Mouse (Mus musculus): Measurements from ENCODE around the gene Olfm1.

Gene Olfm1

DNA sequence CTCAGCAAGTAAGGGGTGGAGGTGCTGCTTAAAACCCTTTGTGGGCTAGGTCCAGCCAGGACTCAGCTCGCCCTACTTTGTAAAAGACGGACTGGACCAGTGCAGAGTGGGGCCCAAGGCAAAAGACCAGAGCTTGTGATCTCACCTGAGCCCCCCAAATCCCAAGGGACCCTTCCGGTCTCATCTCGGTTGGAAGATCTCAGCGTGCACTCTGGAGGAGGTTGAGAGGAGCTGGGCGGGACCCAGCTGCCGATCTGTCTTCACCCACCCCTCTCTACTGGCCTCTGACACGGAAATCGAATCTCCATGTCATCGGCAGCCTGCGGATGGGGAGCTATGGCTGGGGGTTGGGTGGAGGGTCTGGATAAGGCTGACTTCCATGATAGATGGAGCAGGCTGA, 13.7 kb downstream of the Olfm1 start:
- Histone ChIP-seq H3K4me3 (replicated peaks; ENCODE audit: low read length) (peak overlapping the region; percentile 82), H3K36me3 (ENCODE audit: insufficient read depth, low read length) (no peaks in the 10 kb centered on the region), H3K9me3 (ENCODE audit: low read length) (no peaks in the 10 kb centered on the region), H3K27me3 (ENCODE audit: insufficient read depth, low read length) (peaks cover 55% of the 10 kb centered on the region), H3K4me1 (replicated peaks; ENCODE audit: low read depth, low read length) (peaks cover 57% of the 10 kb centered on the region)
- no peak for TF ChIP-seq POU5F1 (IDR thresholded peaks at IDR 0.05; ENCODE audit: borderline replicate concordance, low read length)
- no peak for TF ChIP-seq NANOG (IDR thresholded peaks at IDR 0.05; ENCODE audit: borderline replicate concordance, low read length)
- TF ChIP-seq CTCF (conservative IDR thresholded peaks at IDR 0.05; ENCODE audit: low read length): no peak

DNA sequence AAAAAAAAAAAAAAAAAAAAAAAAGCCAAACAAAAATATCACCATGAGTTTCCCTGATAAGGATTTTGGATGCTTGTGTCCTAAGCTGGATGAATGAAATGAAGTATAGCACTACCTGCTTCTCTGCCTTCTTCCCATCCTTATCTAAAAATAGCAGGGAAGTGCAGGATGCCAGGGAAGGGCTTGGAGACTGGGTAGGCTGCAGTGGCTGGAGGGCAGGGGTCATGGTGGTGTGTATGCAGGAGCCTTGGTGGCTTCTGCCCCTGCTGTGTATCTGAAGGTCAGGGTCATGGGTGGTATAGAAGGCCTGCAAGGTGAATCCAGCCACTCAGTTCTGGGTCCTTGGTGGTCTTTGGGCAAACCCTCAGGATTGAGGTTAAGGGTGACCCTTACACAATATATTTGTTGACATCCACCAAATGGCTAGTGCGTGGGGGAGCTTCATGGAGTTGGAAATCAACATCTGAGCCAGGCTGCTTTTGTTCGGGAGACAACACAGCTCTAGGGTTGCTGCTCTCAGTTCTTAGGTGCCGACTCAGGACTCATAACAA, 14.5 kb downstream of the Olfm1 start:
- Histone ChIP-seq H3K36me3 (ENCODE audit: insufficient read depth, low read length) (no peaks in the 10 kb centered on the region), H3K4me3 (replicated peaks; ENCODE audit: low read length) (no peak overlapping the region), H3K9me3 (ENCODE audit: low read length) (no peaks in the 10 kb centered on the region), H3K27me3 (ENCODE audit: insufficient read depth, low read length) (peaks cover 59% of the 10 kb centered on the region), H3K4me1 (replicated peaks; ENCODE audit: low read depth, low read length) (peaks cover 65% of the 10 kb centered on the region)
- no peak for TF ChIP-seq POU5F1 (IDR thresholded peaks at IDR 0.05; ENCODE audit: borderline replicate concordance, low read length)
- no peak for TF ChIP-seq CTCF (conservative IDR thresholded peaks at IDR 0.05; ENCODE audit: low read length)
- TF ChIP-seq NANOG (IDR thresholded peaks at IDR 0.05; ENCODE audit: borderline replicate concordance, low read length): no peak

DNA sequence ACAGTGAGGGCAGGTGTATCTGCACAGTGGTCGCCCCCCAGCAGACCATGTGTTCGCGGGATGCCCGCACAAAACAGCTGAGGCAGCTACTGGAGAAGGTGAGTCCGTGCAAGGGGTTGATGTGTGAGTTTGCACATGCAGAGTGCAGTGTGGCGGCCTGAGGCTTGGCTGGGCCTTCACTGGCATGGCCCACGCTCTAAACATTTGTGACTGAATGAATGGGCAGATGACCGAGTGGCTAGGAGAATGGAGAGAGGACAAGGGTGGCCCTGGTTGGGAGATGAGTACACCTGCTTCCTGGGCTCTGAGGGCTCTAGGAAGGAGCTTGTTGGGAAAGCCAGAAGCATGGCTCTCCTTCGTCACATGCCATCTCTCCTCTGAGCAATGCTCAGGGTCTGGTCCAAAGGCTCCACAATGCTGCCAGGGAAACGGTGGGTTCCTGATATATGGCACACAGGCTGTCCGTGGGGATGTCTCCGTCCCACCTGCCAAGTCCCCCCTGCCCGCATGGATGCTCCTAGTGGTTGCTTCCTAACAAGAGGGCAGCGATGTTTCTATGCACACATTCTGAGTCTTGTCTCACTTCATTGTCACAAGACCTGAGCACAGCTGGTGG, 15.4 kb downstream of the Olfm1 start:
- Histone ChIP-seq H3K36me3 (ENCODE audit: insufficient read depth, low read length) (no peaks in the 10 kb centered on the region), H3K4me1 (replicated peaks; ENCODE audit: low read depth, low read length) (peaks cover 75% of the 10 kb centered on the region), H3K27me3 (ENCODE audit: insufficient read depth, low read length) (peaks cover 60% of the 10 kb centered on the region), H3K9me3 (ENCODE audit: low read length) (no peaks in the 10 kb centered on the region), H3K4me3 (replicated peaks; ENCODE audit: low read length) (no peak overlapping the region)
- TF ChIP-seq NANOG (IDR thresholded peaks at IDR 0.05; ENCODE audit: borderline replicate concordance, low read length) (no peak), POU5F1 (IDR thresholded peaks at IDR 0.05; ENCODE audit: borderline replicate concordance, low read length) (no peak), CTCF (conservative IDR thresholded peaks at IDR 0.05; ENCODE audit: low read length) (no peak)

DNA sequence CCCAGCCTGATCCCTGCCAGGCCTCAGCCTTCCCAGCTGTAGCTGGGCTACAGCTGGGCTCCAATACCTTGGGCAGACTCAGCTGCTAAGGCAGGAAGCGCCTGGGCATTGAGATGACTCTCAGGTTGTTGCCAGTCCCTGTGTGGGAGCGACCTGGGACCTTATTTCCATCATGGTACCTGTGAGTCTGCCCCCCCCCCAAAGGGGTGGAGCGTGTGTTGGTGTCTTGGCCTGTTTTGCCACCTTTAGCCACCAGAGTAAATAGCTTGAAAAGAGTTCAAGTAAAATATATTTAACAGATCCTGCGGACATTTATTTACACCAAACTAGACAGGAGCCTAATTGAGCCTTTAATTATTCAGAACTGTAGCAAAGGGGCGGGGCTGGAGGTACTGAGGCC, 16.4 kb downstream of the Olfm1 start:
- Histone ChIP-seq H3K27me3 (ENCODE audit: insufficient read depth, low read length) (peaks cover 56% of the 10 kb centered on the region), H3K36me3 (ENCODE audit: insufficient read depth, low read length) (no peaks in the 10 kb centered on the region), H3K9me3 (ENCODE audit: low read length) (no peaks in the 10 kb centered on the region), H3K4me1 (replicated peaks; ENCODE audit: low read depth, low read length) (peaks cover 80% of the 10 kb centered on the region), H3K4me3 (replicated peaks; ENCODE audit: low read length) (no peak overlapping the region)
- no peak for TF ChIP-seq CTCF (conservative IDR thresholded peaks at IDR 0.05; ENCODE audit: low read length)
- TF ChIP-seq POU5F1 (IDR thresholded peaks at IDR 0.05; ENCODE audit: borderline replicate concordance, low read length): no peak
- TF ChIP-seq NANOG (IDR thresholded peaks at IDR 0.05; ENCODE audit: borderline replicate concordance, low read length): no peak

DNA sequence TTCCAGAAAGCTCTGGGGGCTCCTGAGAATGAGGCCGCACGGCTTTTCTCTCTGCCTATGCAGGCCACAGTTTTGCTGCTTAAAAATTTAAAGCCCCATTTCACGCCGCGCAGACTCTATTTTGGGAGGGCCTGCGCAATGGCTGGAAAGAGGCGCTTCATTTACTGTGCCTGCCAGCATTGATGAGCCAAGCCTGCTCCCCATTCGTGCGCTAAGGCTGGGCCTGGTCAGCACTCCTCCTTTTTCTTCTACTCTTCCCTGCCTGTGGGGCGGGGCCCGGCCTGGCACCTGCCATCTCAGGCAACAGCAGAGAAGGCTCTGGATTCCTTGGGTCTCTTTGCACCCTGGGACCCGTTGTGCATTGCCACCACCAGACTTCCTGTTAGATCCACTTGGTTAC, 16.9 kb downstream of the Olfm1 start:
- H3K36me3 ChIP-seq (ENCODE audit: insufficient read depth, low read length): no peaks in the 10 kb centered on the region
- peaks cover 52% of the 10 kb centered on the region for H3K27me3 ChIP-seq (ENCODE audit: insufficient read depth, low read length)
- peaks cover 80% of the 10 kb centered on the region for H3K4me1 ChIP-seq (replicated peaks; ENCODE audit: low read depth, low read length)
- TF ChIP-seq POU5F1 (IDR thresholded peaks at IDR 0.05; ENCODE audit: borderline replicate concordance, low read length) (no peak), CTCF (conservative IDR thresholded peaks at IDR 0.05; ENCODE audit: low read length) (no peak), NANOG (IDR thresholded peaks at IDR 0.05; ENCODE audit: borderline replicate concordance, low read length) (no peak)
- H3K9me3 ChIP-seq (ENCODE audit: low read length): no peaks in the 10 kb centered on the region
- peak overlapping the region; percentile 37 for H3K4me3 ChIP-seq (replicated peaks; ENCODE audit: low read length)

DNA sequence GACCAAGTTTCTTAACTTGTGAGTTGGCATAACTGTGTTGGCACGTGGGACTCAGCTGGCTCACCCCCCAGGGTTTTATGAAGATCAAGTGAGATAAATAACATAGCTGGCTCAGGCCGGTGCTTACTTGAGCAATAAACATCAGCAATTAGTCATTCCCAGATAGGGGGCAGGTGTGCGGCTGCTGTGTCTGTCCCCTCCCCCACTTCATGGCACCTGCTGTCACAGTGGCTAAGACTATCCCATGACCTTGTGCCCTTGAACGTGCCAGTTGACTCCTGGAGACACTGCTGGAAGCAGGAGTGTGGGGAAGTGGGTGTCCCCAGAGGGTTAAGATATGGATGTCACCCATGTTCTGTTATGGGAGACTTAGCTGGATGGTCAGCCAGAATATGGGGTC, 17.5 kb downstream of the Olfm1 start:
- no peak for TF ChIP-seq NANOG (IDR thresholded peaks at IDR 0.05; ENCODE audit: borderline replicate concordance, low read length)
- TF ChIP-seq CTCF (conservative IDR thresholded peaks at IDR 0.05; ENCODE audit: low read length): no peak
- TF ChIP-seq POU5F1 (IDR thresholded peaks at IDR 0.05; ENCODE audit: borderline replicate concordance, low read length): no peak
- no peaks in the 10 kb centered on the region for H3K9me3 ChIP-seq (ENCODE audit: low read length)
- peaks cover 79% of the 10 kb centered on the region for H3K4me1 ChIP-seq (replicated peaks; ENCODE audit: low read depth, low read length)
- H3K36me3 ChIP-seq (ENCODE audit: insufficient read depth, low read length): no peaks in the 10 kb centered on the region
- peaks cover 46% of the 10 kb centered on the region for H3K27me3 ChIP-seq (ENCODE audit: insufficient read depth, low read length)
- H3K4me3 ChIP-seq (replicated peaks; ENCODE audit: low read length): peak overlapping the region; percentile 37; the same call in 1 of the 2 replicates

DNA sequence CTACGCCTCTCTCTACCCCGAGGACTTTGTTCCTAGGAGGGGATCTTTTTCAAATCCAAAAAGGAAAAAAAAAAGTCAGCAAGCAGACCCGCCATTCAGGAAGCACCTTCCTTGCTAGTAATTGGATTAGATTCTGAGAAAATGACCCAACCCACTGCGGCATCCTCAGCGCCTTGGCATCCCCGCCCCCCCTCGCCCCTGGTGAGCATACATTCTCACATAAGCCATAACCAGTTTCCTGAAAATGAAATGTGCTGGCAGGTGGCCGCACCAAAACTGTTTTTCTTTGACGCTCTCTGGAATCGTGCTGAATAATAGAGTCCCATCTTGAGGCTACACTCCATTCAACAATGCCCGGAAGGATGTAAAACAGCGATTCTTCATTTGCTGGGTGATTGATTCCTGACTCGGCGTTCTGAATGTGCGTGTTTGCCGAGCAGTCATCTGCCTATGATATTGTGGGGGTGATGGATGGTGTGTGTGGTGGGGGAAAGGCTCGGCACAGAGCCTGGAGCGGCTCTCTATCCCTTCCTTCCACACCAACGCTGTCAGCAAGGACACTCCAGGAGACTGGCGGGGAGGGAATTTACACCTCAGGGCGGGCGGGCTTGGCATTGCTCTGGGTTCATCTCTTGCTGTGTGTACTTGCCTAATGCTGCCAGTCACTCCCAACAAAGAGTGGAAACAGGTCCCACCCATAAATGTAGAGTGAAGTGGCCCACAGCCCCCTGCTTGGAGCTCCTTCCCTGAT, 18.9 kb downstream of the Olfm1 start:
- Histone ChIP-seq H3K4me3 (replicated peaks; ENCODE audit: low read length) (no peak overlapping the region), H3K27me3 (ENCODE audit: insufficient read depth, low read length) (peaks cover 36% of the 10 kb centered on the region), H3K9me3 (ENCODE audit: low read length) (no peaks in the 10 kb centered on the region), H3K4me1 (replicated peaks; ENCODE audit: low read depth, low read length) (peaks cover 72% of the 10 kb centered on the region), H3K36me3 (ENCODE audit: insufficient read depth, low read length) (no peaks in the 10 kb centered on the region)
- TF ChIP-seq CTCF (conservative IDR thresholded peaks at IDR 0.05; ENCODE audit: low read length) (no peak), POU5F1 (IDR thresholded peaks at IDR 0.05; ENCODE audit: borderline replicate concordance, low read length) (no peak), NANOG (IDR thresholded peaks at IDR 0.05; ENCODE audit: borderline replicate concordance, low read length) (no peak)

DNA sequence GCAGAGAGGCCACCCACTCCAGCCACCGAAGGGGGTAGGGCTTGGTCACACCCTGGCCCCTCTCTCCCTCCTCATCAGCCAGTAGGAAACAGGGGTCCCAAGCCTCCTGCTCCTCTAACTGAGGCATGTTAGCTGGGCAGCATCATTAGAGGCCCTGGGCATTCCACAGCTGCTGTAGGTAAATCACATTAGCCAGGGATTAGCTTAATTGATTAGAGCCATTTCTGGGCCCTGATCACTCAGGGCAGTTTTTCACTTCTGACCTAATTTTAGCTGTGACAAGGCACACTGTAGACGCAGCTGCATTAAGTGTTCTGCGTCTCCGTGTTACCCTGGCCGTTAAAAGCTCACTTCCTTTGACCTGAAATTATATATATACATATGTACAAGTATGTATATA, 20.1 kb downstream of the Olfm1 start:
- Histone ChIP-seq H3K4me1 (replicated peaks; ENCODE audit: low read depth, low read length) (peaks cover 64% of the 10 kb centered on the region), H3K9me3 (ENCODE audit: low read length) (no peaks in the 10 kb centered on the region), H3K4me3 (replicated peaks; ENCODE audit: low read length) (no peak overlapping the region; the same call in 1 of the 2 replicates), H3K27me3 (ENCODE audit: insufficient read depth, low read length) (peaks cover 25% of the 10 kb centered on the region), H3K36me3 (ENCODE audit: insufficient read depth, low read length) (no peaks in the 10 kb centered on the region)
- no peak for TF ChIP-seq NANOG (IDR thresholded peaks at IDR 0.05; ENCODE audit: borderline replicate concordance, low read length)
- no peak for TF ChIP-seq POU5F1 (IDR thresholded peaks at IDR 0.05; ENCODE audit: borderline replicate concordance, low read length)
- no peak for TF ChIP-seq CTCF (conservative IDR thresholded peaks at IDR 0.05; ENCODE audit: low read length)

Data from E14TG2a.4 (cell line).